Mouse (Mus musculus) heart, adult 2 months (tissue): ENCODE measurements around the gene Cers2. TPM values are rescaled to one million over a fixed set of nuclear protein-coding genes. Genes with fewer than 3 reads are reported as not detected.

Experiments
- DNase-seq, 2 experiments: peaks; one replicate each; pipeline ENCODE4 v3.0.0; 2021
- H3K27ac ChIP-seq: fragments of 200-600 bp; 2 replicates; pipeline ENCODE4 v1.8.1; 2022
- H3K27me3 ChIP-seq: fragments of 200-500 bp; 2 replicates; pipeline ENCODE4 v1.6.1; 2012; ENCODE audit warnings: mild to moderate bottlenecking, low read length, inconsistent platforms, mixed read lengths; ENCODE audit not compliant: control insufficient read depth, insufficient read depth
- H3K36me3 ChIP-seq: fragments of 200-500 bp; 2 replicates; pipeline ENCODE4 v1.6.1; 2012; ENCODE audit warnings: low read length, inconsistent platforms; ENCODE audit not compliant: control insufficient read depth, insufficient read depth
- H3K4me1 ChIP-seq: fragments of 200-500 bp; 2 replicates; pipeline ENCODE4 v1.6.1; 2011; ENCODE audit warnings: low read length; ENCODE audit not compliant: control insufficient read depth, insufficient read depth
- H3K4me3 ChIP-seq: fragments of 200-600 bp; 2 replicates; pipeline ENCODE4 v1.8.1; 2022
- H3K79me2 ChIP-seq: fragments of 200-500 bp; replicated peaks from 2 replicates; pipeline ENCODE4 v1.6.1; 2012; ENCODE audit warnings: mild to moderate bottlenecking, inconsistent platforms, low read length, moderate library complexity, mixed read lengths; ENCODE audit not compliant: control insufficient read depth, insufficient read depth
- H3K9ac ChIP-seq: fragments of 200-500 bp; 2 replicates; pipeline ENCODE4 v1.6.1; 2012; ENCODE audit warnings: low read depth, mild to moderate bottlenecking, control low read depth, inconsistent platforms, low read length, mixed read lengths
- CTCF ChIP-seq: fragments of 200-600 bp; IDR thresholded peaks from 2 replicates; pipeline ENCODE4 v1.8.1; 2022; ENCODE audit warnings: antibody characterized with exemption, mild to moderate bottlenecking, moderate library complexity
- EP300 ChIP-seq: fragments of 200-500 bp; IDR thresholded peaks from 2 replicates; pipeline ENCODE4 v1.6.1; 2011; ENCODE audit warnings: low read depth, low read length, control low read depth; ENCODE audit not compliant: insufficient read depth
- POLR2A ChIP-seq: fragments of 200-500 bp; IDR thresholded peaks from 2 replicates; pipeline ENCODE4 v1.6.1; 2011; ENCODE audit warnings: mild to moderate bottlenecking, low read depth, low read length, control low read depth; ENCODE audit not compliant: insufficient read depth
- WGBS: fragments of 180-500 bp; shearing (Covaris S2); methylation state at CpG from one replicate; pipeline ENCODE4 v1.1.7; 2018; 5-methylcytosine and 5-hydroxymethylcytosine counted together
- intact Hi-C: fragments of 180-260 bp; cut with DNase I; formaldehyde crosslinking; loops from one replicate; pipeline ENCODE4 v1.15.1; 2025
- polyA plus RNA-seq: library from polyadenylated mRNA; depleted of rRNA; stranded (reverse); fragments of >200 nt; gene quantifications from 2 replicates; pipeline ENCODE4 v1.2.3, GENCODE M21; 2012
- total RNA-seq, 2 experiments: library from RNA; stranded (reverse); gene quantifications; 2 replicates each; pipeline ENCODE4 v1.2.3; 2021

The Cers2 gene
- total and polyA plus RNA-seq, 3 experiments, result 35.3 to 69.1 (median 39.3) TPM

DNA sequence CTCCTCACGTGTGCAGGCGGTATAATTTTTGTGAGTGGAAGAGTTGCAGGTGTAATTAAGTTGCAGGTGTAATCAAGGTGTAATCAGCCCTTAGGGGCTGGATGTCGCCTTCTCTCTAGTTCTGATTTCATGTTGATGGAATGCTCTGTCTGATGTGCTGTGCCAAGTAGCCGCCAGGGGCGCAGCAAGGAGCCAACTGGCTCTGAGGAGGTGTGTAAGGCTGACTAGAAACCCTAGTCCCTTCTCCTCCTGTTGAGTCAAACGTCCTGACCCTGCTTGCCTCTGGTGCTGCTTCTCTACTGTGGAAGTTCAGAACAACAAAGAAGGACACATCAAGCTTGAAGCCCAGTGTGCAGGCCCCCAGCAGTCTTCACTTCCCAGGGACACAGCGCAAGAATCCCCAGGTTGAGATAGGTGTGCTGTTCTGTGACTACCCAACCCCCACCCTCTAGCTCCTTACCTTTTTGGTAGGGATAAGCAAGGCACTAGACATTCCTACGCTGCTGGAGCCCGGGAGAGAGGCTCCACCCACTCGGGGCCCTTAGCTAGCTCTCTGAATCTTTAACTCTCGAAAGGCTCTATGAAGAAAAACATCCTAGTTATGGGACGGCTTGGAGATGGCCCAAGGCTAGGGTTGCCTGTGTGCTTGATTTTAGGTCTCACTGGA lies 3.0 kb downstream of the Cers2 start:
- Histone ChIP-seq H3K4me1 (peaks cover 14% of the 10 kb centered on the region), H3K4me3 (no peak overlapping the region), H3K9ac (peak overlapping the region; percentile 21), H3K27me3 (no peaks in the 10 kb centered on the region), H3K79me2 (no peaks in the 10 kb centered on the region), H3K36me3 (peaks cover 8% of the 10 kb centered on the region; the same call in 1 of the 2 replicates), H3K27ac (peak overlapping the region; percentile 36)
- TF ChIP-seq EP300 (no peak), POLR2A (no peak), CTCF (peak; percentile 83)
- intact Hi-C loops, result no loop called here
- DNase-seq, result peak; percentile 56 to 67
- 15% methylated on average over 12 of the region's 12 CpGs for WGBS

DNA sequence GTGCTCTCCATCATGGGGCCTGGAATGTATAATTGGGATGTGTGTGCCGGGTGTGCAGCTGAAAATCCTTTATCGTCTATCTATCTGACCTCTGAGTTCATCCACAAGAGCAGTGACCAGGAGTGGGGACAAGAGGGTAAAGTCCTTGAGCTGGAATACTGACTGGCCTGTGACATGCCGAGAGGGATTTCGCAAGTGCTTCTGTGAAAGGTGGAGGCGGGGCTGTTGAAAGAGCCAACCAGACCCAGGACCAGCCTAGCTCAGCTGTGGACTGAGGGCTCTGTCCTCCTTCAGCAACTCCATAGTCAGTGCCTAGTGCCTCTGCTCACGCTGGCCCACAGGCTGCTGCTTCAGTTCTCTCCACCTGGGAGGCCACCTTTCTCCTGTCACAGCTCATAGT lies 4.0 kb downstream of the Cers2 start:
- TF ChIP-seq EP300, result no peak
- TF ChIP-seq CTCF, result no peak
- no peak; the same call in 1 of the 2 replicates for TF ChIP-seq POLR2A
- Histone ChIP-seq H3K27ac (peak overlapping the region; percentile 54), H3K79me2 (no peaks in the 10 kb centered on the region), H3K4me1 (peaks cover 14% of the 10 kb centered on the region), H3K9ac (peak overlapping the region; percentile 34; the same call in 1 of the 2 replicates), H3K27me3 (no peaks in the 10 kb centered on the region), H3K36me3 (peaks cover 8% of the 10 kb centered on the region; the same call in 1 of the 2 replicates), H3K4me3 (no peak overlapping the region)
- 37% methylated on average over 6 of the region's 6 CpGs for WGBS
- DNase-seq, result peak; percentile 61 to 83
- intact Hi-C loops, result no loop called here

DNA sequence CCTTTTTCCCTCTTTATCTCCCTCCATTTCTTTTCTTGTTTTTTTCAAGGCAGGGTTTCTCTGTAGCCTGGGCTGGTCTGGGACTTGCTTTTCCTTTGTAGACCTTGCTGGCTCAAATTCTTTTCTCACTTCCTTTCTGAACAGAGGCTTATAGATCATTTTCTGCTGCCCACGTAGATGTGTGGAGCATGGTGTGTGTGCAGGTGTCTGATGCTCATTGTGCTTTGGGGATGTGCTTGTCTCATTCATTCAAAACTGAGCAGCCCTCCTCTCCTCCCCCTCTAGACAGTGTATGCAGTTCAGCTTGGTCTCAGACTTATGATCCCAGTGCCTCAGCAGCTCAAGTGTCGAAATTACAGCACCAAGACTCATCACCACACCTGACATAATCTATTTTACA lies 4.5 kb downstream of the Cers2 start:
- no peaks in the 10 kb centered on the region for H3K27me3 ChIP-seq
- DNase-seq, result no peak
- TF ChIP-seq EP300, result no peak
- no peak for TF ChIP-seq CTCF
- no peak for TF ChIP-seq POLR2A
- peak overlapping the region; percentile 34; the same call in 1 of the 2 replicates for H3K9ac ChIP-seq
- H3K36me3 ChIP-seq, result peaks cover 8% of the 10 kb centered on the region; the same call in 1 of the 2 replicates
- H3K4me3 ChIP-seq, result no peak overlapping the region
- peak overlapping the region; percentile 54; the same call in 1 of the 2 replicates for H3K27ac ChIP-seq
- intact Hi-C loops, result no loop called here
- 30% methylated on average over 2 of the region's 2 CpGs for WGBS
- peaks cover 14% of the 10 kb centered on the region for H3K4me1 ChIP-seq
- no peaks in the 10 kb centered on the region for H3K79me2 ChIP-seq

DNA sequence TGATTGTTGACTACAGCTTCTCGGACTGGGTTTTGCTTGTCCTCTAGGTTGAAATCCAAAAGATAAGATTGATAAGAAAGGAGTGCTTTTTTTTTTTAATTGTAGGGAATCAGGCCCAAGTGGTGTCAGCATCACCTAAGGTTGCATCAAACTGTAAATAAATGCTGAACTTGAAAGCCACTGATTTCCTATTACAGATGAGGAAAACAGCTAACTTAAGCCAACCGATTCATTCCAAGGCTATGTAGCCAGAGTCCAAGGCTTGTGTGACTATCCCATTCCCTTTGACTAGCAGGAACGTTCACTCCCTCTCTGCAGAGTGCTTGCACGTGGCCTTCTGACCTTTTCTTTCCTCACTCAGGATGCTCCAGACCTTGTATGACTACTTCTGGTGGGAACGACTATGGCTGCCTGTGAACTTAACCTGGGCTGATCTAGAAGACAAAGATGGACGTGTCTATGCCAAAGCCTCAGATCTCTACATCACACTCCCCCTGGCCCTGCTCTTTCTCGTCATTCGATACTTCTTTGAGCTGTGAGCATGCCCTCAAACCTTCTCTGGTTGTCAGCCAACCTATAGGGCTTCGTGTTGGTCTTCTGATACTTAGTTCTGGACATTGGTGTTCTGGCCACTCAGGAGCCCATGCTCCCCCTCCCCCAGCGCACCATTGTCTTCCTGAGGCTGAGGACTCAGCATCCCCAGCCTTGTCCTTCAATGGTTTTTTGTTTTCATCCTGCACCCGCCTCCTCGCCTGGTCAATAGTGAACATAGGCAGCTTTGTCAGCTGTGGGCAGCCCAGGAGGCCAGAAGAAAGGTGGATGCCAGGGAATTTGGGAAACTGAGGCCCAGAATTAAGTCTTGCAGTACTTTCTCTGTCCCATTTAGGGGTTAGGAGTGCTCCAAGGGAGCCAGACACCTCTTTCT lies 5.4 kb downstream of the Cers2 start:
- Histone ChIP-seq H3K9ac (no peak overlapping the region), H3K4me3 (no peak overlapping the region), H3K27ac (no peak overlapping the region), H3K79me2 (no peaks in the 10 kb centered on the region), H3K4me1 (peaks cover 14% of the 10 kb centered on the region), H3K27me3 (no peaks in the 10 kb centered on the region), H3K36me3 (peaks cover 8% of the 10 kb centered on the region; the same call in 1 of the 2 replicates)
- intact Hi-C loops, result no loop called here
- WGBS, result 65% methylated on average over 12 of the region's 12 CpGs
- DNase-seq, result no peak
- no peak for TF ChIP-seq POLR2A

DNA sequence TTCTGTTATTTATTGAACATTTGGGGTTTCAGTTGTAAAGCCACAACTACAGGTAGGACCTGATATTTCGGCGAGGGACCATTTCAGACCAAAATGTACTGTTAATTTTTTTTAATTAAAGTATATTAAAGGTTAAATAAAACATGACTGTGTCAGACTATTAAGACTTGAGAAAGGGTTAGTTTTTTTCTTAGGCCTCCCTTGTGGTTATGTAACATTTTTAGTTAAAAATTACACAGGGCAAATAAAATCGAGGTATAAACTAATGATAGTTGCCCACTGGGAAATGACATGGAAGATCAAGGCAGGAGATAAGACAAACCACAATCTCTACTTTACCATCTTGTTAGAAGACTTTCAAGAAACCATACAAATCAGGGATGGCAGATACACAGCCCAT lies 8.8 kb downstream of the Cers2 start:
- intact Hi-C loops, result no loop called here
- peaks cover 6% of the 10 kb centered on the region for H3K4me1 ChIP-seq
- no peak overlapping the region for H3K27ac ChIP-seq
- DNase-seq, result no peak
- no peak overlapping the region for H3K9ac ChIP-seq
- H3K27me3 ChIP-seq, result no peaks in the 10 kb centered on the region
- H3K36me3 ChIP-seq, result no peaks in the 10 kb centered on the region; the same call in 1 of the 2 replicates
- WGBS, result 81% methylated on average over 3 of the region's 3 CpGs
- H3K4me3 ChIP-seq, result no peak overlapping the region
- H3K79me2 ChIP-seq, result no peaks in the 10 kb centered on the region
- TF ChIP-seq POLR2A (no peak), EP300 (no peak), CTCF (no peak)
